Mouse (Mus musculus) common myeloid progenitor, adult 5-6 weeks (primary cell): ENCODE results near the gene Ttf2. TPM values are rescaled to one million over a fixed set of nuclear protein-coding genes. Genes with fewer than 3 reads are reported as not detected.

ENCODE experiments used
- ATAC-seq: replicated peaks from 2 replicates; pipeline ENCODE4 v1.8.0; 2016; ENCODE audit warnings: low read depth, mild to moderate bottlenecking, moderate TSS enrichment, inconsistent platforms; ENCODE audit not compliant: poor library complexity, severe bottlenecking
- total RNA-seq: library from RNA; stranded (forward); fragments of 200-1000, 187-1606 nt; gene quantifications from 2 replicates; pipeline ENCODE4 v1.2.3, GENCODE M21; 2017

Gene Ttf2
- total RNA-seq, 1 experiment from 2014 or later, result 35.4 TPM

DNA sequence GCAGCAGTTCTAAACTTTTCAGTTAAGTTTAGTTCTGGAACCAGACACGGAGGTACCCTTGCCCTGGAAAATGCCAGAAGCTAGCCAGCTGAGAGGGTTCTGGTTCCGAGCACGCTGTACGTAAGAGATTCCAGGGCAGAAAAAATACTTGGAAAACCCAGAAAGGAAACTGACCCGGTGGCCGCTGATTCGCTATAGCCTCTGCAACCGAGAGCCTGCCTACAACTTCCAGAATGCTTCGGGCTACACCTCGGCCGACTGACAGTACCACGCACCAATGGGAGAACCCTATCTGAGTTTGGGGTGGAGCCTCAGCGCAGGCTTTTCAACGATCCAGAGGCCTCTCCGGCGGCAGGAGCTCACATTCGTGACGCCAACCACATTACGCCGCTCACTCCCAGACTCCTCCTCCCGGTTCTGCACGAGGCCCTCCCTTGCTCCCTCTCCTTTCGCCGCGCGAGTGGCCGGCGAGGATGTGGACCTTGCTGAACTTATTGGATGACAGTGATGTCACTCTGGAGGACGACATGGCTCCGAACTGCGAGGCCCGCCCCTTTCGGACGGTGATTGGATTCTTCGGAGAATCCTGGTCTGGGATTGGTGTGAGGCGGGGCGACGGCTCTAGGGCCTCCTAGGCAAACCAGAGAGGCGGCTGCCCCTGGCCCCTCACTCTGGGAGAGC lies 47.5 kb downstream of the Ttf2 start, which contains the start of gene Trim45:
Trim45 (plus strand) TSS at position 378 of the 681 bp plus-strand sequence.
- ATAC-seq, result peak; percentile 91

DNA sequence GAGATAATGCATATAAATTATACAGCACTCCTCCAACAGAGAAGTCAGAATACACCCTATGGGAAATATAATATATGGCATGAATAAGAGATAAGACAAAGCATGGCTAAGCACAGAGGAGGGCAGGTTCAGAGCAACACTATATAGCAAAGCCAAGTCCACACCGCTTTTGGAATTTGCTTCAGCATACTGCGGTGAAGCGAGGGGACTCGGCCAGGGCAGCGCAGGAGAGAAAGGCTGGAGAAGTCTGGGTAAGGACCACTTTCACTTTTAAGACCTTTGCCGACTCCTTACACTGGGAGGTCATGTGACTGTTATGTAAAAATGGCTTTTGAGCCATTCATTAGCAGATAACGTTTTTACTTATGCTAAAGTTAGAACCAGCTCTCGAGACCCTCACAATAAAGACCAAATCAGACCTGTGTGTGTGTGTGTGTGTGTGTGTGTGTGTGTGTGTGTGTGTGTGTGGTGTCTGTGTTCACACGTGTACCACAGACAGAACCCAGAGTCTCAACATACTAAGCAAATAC lies 48.8 kb downstream of the Ttf2 start:
- ATAC-seq, result no peak

DNA sequence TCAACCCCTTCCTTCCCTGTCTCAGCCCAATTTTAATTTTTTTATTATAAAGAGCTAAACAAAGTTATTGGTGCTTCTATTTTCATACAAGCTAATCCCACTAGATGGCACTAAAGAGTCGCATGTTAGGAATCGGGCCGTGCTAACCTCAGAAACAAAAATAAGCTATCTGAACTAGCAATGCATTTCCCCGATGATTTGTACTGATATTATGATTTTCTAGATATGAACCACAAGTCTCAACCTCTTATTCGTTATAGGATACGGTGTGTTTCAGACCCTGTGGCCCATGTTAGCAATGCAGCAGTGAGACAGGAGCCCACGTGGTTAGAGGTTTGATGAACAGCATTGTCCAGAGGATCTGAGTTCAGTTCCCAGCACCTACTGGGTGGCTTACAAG lies 52.6 kb downstream of the Ttf2 start:
- ATAC-seq, result peak; percentile 70

DNA sequence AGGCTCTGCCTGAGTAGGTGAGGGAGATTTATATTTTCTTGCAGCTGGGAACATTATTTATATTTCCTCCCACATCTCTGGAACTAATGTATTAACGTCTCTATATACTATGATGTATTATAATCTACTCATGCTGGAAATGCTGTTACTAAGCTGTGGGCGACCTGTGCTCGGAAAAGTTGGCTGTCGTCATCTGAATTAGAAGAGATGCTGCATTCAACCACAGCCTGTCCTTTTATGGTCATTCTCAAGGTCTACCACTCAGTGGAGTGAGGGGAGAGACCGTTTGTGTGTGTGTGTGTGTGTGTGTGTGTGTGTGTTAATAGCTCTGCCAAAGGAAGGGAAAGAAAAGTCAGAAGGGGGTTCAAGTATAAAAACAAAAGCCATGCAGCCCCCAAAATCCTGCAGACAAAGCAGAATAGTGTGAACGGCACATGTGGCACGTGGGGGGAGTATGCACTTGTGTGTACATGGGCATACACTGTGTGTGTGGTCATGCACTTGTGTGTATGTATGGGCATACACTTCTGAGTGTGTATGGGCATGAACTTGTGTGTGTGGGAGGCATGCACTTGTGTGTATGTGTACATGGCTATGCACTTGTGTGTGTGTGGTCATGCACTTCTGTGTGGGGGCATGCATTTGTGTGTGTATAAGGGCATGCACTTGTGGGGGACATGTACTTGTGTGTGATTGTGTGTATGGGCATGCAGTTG lies 57.8 kb downstream of the Ttf2 start:
- no peak for ATAC-seq

DNA sequence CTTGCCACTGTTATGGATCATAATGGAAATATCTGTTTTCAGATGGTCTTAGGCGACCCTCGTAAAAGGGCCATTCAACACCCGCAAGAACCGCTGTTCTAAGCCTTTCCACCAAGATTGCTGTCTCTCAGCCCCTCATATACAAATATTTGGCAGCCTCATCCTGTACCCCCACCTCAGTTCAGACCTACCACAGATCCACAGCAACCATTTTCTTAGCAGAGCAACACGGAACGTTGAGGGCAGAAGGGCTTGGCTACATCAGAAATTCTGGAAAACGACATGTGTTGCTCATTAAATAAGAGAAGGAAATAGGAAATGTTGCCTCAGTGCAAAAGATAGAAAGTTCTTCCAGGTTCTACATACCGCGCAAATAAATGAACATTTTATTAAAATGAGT lies 58.4 kb downstream of the Ttf2 start:
- no peak for ATAC-seq

DNA sequence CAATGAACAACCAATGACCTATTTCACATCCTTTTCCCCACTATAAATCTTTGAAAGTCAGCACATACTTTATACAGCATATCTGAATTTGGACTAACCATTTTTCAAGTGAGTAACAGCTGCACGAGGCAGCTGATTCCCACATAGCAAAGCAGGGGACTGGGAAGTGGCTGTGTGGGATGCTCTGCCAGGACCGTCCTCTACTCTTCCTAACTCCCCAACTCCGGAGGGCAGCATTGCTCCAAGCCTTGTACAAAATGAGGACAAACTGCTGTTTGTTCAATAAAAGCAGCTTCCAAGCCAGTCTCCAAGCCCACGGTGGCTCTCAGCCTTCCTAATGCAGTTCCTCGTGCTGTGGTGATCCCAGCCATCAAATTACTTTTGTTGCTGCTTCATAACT lies 58.8 kb downstream of the Ttf2 start:
- ATAC-seq, result no peak

DNA sequence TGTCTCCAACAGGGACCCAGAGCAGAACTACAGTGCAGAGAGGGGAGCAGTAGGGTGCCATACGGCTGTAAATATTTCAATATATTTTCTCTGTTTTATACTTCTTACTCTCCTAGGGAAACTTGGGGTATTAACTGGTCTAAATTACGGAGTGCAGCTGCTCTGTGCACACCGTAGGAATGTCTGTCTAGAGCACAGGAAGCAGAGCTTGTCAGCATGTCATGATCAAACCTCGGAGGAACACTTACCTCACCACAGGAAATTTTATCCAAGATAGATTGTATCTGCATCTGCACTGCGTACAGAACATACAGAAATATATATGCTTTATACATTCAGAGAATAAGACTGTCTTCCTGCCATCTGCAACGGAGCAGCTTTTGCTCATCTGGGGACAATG lies 60.9 kb downstream of the Ttf2 start:
- peak; percentile 43; the same call in 1 of the 2 replicates for ATAC-seq

DNA sequence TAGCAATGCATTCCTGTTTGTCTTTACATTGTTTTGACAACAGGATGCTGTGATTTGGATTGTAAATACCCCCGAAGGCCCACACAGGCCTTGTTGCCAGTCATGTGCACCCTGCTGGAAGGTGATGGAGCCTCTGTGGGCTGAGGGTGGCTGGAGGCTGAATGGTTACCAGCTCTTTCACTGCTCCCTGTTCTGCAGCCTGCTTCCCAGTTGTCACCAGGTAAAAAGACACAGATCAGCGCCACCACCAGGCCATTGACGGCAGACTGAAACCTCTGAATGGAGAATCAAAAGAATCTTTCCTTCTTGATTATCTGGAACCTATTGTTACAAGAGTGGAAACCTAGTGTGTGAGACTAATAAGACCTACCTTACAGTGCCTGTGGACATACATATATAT lies 62.5 kb downstream of the Ttf2 start:
- no peak for ATAC-seq

DNA sequence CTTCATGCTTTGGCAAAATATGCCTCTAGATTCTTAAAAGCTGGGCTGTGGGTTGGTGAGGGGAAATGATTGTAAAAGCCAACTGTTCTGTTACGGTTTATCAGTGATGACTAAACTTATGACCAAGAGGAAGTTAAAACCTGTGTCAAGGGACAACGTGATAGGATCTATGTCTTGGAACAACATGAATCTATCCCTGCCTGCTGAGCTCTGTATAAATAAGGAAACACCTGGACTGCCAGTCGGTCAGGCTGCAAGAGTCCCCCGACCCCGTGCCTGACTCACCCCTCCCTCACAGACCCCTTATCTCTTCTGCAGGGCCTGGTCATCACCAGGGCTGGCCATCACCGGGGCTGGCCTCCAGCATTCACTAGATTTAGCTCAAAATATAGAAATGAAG lies 63.3 kb downstream of the Ttf2 start:
- ATAC-seq, result peak; percentile 71

DNA sequence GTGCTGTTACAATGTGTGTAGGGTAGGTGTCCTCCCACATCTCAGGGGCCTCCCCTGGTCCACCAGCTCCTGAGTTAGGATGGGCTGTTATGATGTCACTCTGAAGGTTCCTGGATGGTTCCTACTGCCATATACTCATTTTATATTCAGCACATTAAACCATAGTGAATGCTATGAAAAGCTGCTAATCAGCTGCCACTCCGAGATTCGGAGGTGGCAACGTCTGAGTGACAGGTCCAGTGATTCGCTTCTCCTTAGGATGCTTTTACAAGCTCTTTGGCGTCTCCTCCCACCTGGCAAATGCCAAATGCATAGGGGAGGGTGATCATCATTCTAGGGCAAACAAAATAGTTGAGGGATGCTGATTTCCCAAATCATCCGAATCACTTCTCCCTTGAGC lies 74.0 kb downstream of the Ttf2 start:
- ATAC-seq, result no peak

DNA sequence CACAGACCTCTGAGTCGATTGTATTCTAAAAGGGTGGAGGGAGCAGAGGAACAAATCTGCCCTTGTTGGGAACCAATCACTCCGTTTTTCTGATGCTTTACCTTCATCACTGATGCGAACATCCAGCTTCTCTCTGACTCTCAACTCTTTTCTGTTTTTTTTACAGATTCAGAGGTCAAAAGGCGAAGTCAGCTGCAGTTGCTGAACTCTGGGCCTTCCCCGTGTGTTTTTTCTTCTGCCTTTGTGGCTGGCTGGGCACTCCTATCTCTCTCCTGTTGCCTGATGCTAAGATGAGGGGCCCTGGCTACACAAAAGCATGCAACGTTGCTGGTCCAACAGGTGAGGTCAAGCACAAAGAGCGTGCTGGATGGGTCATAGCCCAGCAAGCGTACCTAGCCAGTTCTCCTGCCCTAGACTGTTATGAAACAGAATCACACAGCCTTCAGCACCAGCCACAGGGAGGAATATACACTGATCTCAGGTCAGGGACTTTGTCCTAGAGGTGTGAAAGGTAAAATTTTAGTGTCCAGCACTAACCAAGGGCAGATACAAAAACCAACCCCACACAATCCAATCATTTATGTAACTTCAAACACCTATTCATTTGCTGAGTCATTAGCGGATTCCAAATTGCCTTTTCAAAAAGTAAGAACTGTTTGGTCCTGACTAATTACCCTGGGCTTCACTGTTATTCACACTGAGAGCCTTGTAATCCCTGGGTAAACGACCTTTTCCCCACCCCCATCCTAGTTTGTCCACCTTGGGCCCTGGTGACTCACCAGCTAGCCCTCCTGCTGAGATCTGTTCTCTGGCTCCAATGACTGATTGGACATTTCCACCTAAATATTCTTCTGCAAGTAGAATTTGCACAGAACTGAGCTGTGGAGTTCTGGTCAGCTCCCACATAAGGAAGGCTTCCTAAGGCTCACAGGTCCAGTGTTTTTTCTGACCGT lies 76.8 kb downstream of the Ttf2 start:
- ATAC-seq, result no peak

DNA sequence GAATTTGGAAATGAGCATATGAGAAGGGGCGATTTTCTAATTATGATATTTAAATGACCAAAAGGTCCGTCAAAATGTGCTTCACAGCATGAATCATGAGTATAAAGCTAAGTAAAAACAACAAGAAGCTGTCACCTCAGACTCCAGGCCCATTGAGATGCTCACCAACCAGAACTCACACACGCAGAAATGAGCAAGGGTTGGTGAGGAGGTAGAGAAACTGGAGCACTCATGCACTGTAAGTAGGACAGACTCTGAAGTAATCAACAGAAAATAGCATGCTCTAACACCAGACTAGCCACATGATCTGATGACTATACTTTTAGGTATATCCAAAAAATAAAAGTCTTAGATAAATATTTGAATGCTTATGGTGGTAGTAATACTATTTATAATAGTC lies 79.1 kb downstream of the Ttf2 start:
- ATAC-seq, result no peak

DNA sequence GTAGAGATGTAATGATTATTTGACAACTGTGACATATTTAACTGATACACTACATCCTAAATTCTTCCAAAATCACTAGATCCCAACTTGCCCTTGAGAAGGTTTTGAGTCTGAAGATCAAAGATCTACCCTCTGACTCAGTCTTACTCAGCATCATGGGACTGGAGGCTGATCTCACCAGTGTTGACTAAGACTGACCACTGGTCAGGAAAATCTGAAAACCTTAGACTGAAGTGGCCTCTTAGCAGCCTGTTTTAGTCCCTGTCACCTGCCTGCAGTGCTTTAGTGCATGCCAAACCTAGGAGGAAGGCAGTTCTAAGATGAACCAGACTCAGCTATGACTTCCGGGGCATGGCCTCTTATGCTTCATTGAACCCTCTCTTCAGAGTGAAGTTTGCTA lies 80.2 kb downstream of the Ttf2 start:
- ATAC-seq, result no peak

Other genes with a start within 250 kb of the Ttf2 start
- gene Vtcn1, start 144.2 kb downstream of the Ttf2 start, total RNA-seq, result not detected in 2 replicates
- gene Trim45, start 47.5 kb downstream of the Ttf2 start, total RNA-seq, result 6.2 and 7.6 TPM in 2 replicates
- 0.15 TPM in 1 of 2 replicates, not detected in the other for gene Cd101, start 59.9 kb upstream of the Ttf2 start, total RNA-seq
- gene Ptgfrn, start 140.6 kb upstream of the Ttf2 start, total RNA-seq, result not detected in 2 replicates